ENCODE assay signal across 8 mouse cellular contexts in genomic region chr1:163313921-163314725, GRCm38 (mm10). TPM values are rescaled to one million over a fixed set of nuclear protein-coding genes. Genes with fewer than 3 reads are reported as not detected.
DNase-seq lines count a peak whose midpoint lies in the region; ATAC-seq and TF ChIP-seq lines count a peak whose summit lies in the region.

No protein-coding gene starts in this region.

- no peaks in the 10 kb centered on the region for H3K79me2 ChIP-seq in heart, adult 2 months (replicated peaks; ENCODE audit: control insufficient read depth, insufficient read depth, low read length)

- DNase-seq in heart, adult 2 months, result peak; percentile 14 to 44
- DNase-seq in heart, postnatal 36 days, result no peak
- peak; percentile 84 for DNase-seq in forelimb bud, embryonic 11.5 days (ENCODE audit: low read depth, low spot score)
- peak; percentile 5 for DNase-seq in midbrain, postnatal 0 days (ENCODE audit: low spot score)
- no peak for DNase-seq in layer of hippocampus, adult 11-12 months (ENCODE audit: low spot score)
- DNase-seq in layer of hippocampus, postnatal 14 days (ENCODE audit: low spot score in 2 of 2), result no peak

- intact Hi-C loops in heart, adult 2 months (cut with DNase I), result loop anchor here (2.0 to 5.0 kb wide), 4 partner anchors 47 to 163 kb away; partner anchors contain the start of gene Gorab
- intact Hi-C loops in heart, postnatal 36 days (cut with DNase I), result loop anchor here (5.0 to 10.0 kb wide), 8 partner anchors 42 to 521 kb away; partner anchors contain the start of gene Gorab

- peak overlapping the region; percentile 64 for H3K4me3 ChIP-seq in heart, adult 2 months
- H3K4me3 ChIP-seq in kidney, embryonic 15.5 days (replicated peaks), result peak overlapping the region; percentile 52
- H3K4me3 ChIP-seq in midbrain, postnatal 0 days (ENCODE audit: low read depth, low read length), result peak overlapping the region; percentile 42; the same call in 1 of the 2 replicates

- peaks cover 2% of the 10 kb centered on the region; the same call in 1 of the 2 replicates for H3K27me3 ChIP-seq in heart, adult 2 months (ENCODE audit: control insufficient read depth, insufficient read depth, low read length)
- H3K27me3 ChIP-seq in kidney, embryonic 15.5 days, result peaks cover 69% of the 10 kb centered on the region
- H3K27me3 ChIP-seq in midbrain, postnatal 0 days (ENCODE audit: insufficient read depth, low read length), result peaks cover 41% of the 10 kb centered on the region

- peak overlapping the region; percentile 88 for H3K4me2 ChIP-seq in kidney, embryonic 15.5 days
- peak overlapping the region; percentile 70 for H3K4me2 ChIP-seq in midbrain, postnatal 0 days (ENCODE audit: low read depth, low read length, poor library complexity, severe bottlenecking)

- 3% methylated on average over 21 of the region's 21 CpGs for WGBS in heart, adult 2 months
- under 1% methylated on average over 21 of the region's 21 CpGs for WGBS in kidney, embryonic 15.5 days
- WGBS in midbrain, postnatal 0 days, result under 1% methylated on average over 21 of the region's 21 CpGs

- peak; percentile 54; the same call in 1 of the 2 replicates for ATAC-seq in kidney, embryonic 15.5 days (replicated peaks; ENCODE audit: low FRiP score)
- no peak for ATAC-seq in midbrain, postnatal 0 days (ENCODE audit: low FRiP score)
- no peak for ATAC-seq in erythroblast, adult 5-6 weeks (replicated peaks; ENCODE audit: low FRiP score, poor library complexity, severe bottlenecking)

- peak overlapping the region; percentile 87 for H3K27ac ChIP-seq in heart, adult 2 months
- H3K27ac ChIP-seq in kidney, embryonic 15.5 days, result peak overlapping the region; percentile 75
- H3K27ac ChIP-seq in midbrain, postnatal 0 days (ENCODE audit: low read depth, low read length), result no peak overlapping the region

- H3K4me1 ChIP-seq in heart, adult 2 months (ENCODE audit: control insufficient read depth, insufficient read depth, low read length), result no peaks in the 10 kb centered on the region
- H3K4me1 ChIP-seq in kidney, embryonic 15.5 days, result peaks cover 38% of the 10 kb centered on the region
- peaks cover 6% of the 10 kb centered on the region; the same call in 1 of the 2 replicates for H3K4me1 ChIP-seq in midbrain, postnatal 0 days (ENCODE audit: insufficient read depth, low read length)

- no peak for TF ChIP-seq EP300 in heart, adult 2 months (IDR thresholded peaks at IDR 0.05; ENCODE audit: insufficient read depth, low read depth, low read length)

- H3K9ac ChIP-seq in heart, adult 2 months (ENCODE audit: low read depth, low read length), result peak overlapping the region; percentile 72; the same call in 1 of the 2 replicates
- 0 out of 2 replicates have a peak overlapping the region, but pooled peaks have one; percentile 42 for H3K9ac ChIP-seq in kidney, embryonic 15.5 days
- H3K9ac ChIP-seq in midbrain, postnatal 0 days (replicated peaks; ENCODE audit: low read length, poor library complexity, severe bottlenecking), result no peak overlapping the region

- H3K9me3 ChIP-seq in kidney, embryonic 15.5 days (replicated peaks), result no peaks in the 10 kb centered on the region
- H3K9me3 ChIP-seq in midbrain, postnatal 0 days (ENCODE audit: low read length), result no peaks in the 10 kb centered on the region

- H3K36me3 ChIP-seq in heart, adult 2 months (ENCODE audit: control insufficient read depth, insufficient read depth, low read length), result no peaks in the 10 kb centered on the region
- H3K36me3 ChIP-seq in kidney, embryonic 15.5 days, result no peaks in the 10 kb centered on the region
- no peaks in the 10 kb centered on the region for H3K36me3 ChIP-seq in midbrain, postnatal 0 days (ENCODE audit: insufficient read depth, low read length)

- no peak for TF ChIP-seq CTCF in heart, adult 2 months (IDR thresholded peaks at IDR 0.05)
- no peak for TF ChIP-seq CTCF in midbrain, postnatal 0 days (IDR thresholded peaks at IDR 0.05)

- TF ChIP-seq POLR2A in heart, adult 2 months (IDR thresholded peaks at IDR 0.05; ENCODE audit: insufficient read depth, low read depth, low read length), result no peak

RNA-seq across cellular contexts. Expression of gene Prrx1, which starts 0.6 kb away (rescaled TPM):
- 10 to 100 TPM; 28.1 to 29.5 TPM for total RNA-seq in heart, adult 2 months (2021)
- polyA plus RNA-seq in heart, adult 2 months (2012; rRNA removed), result 15.0 and 28.6 TPM in 2 replicates
- total RNA-seq in heart, postnatal 36 days (2021), result 10 to 100 TPM; 33.6 to 34.3 TPM
- polyA plus RNA-seq in kidney, embryonic 15.5 days (2015; fragmentation: Nextera tagmentation; extraction: Ambion mirVana), result 10.5 and 10.9 TPM in 2 replicates
- 6.0 and 7.8 TPM in 2 replicates for total RNA-seq in midbrain, postnatal 0 days (2014; rRNA removed)
- polyA plus RNA-seq in midbrain, postnatal 0 days (2015; fragmentation: Nextera tagmentation; extraction: Ambion mirVana), result 4.2 and 4.3 TPM in 2 replicates
- total RNA-seq in erythroblast, adult 5-6 weeks (2015; ENCODE audit: low replicate concordance), result not detected in 2 replicates
- not detected in 2 replicates for total RNA-seq in erythroblast, adult 5-6 weeks (2017; ENCODE audit: low replicate concordance)
- 1 to 10 TPM; 5.9 to 7.1 TPM for total RNA-seq in layer of hippocampus, postnatal 14 days (2021)

Comparison
In these comparisons a context has a peak if more than half of its experiments do, and no peak if none do; other contexts are left out.
1. DNase-seq: peak in heart, adult 2 months (2 of 2), forelimb bud, embryonic 11.5 days (single experiment) and midbrain, postnatal 0 days (single experiment); none in heart, postnatal 36 days (0 of 2), layer of hippocampus, adult 11-12 months (single experiment) and layer of hippocampus, postnatal 14 days (0 of 2).
2. Peak in every context shown above with its lines, with median percentiles within 50 percentile points of each other: H3K4me3 ChIP-seq.